In the genomic region with DNA sequence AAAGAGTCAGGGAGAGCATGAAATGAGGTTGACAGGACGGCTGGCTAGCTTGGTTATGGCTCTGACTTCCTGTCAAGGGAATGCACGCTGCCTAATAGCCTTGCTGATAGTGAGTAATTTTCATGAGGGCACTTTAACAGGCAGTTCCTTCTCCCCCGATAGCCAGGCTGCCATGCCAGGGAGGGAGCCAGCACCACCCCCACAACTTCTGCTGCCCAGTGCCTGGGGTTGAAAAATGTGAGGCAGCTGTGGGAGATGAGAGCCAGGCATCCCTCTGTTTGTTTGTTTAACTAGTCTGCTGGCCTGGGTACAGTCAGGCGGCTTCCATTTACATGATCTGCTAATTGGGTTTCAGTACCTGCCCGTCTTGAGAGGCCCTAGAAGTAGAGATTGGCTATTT, we compare ENCODE assay signal across 8 mouse cellular contexts.
A peak's percentile ranks its signal among the peaks of the same experiment; 100 is the strongest.
DNase-seq lines count a peak whose midpoint lies in the region; ATAC-seq and TF ChIP-seq lines count a peak whose summit lies in the region.

No protein-coding gene starts in this region.

- peak overlapping the region; percentile 47 for H3K4me2 ChIP-seq in heart, embryonic 11.5 days

- peak overlapping the region; percentile 68 for H3K27ac ChIP-seq in heart, embryonic 11.5 days (ENCODE audit: low read depth, low read length)
- no peak overlapping the region for H3K27ac ChIP-seq in thymus, adult 2 months (ENCODE audit: control insufficient read depth, insufficient read depth, low read length)

- H3K9me3 ChIP-seq in heart, embryonic 11.5 days (replicated peaks; ENCODE audit: control insufficient read depth, low read length): no peaks in the 10 kb centered on the region

- H3K9ac ChIP-seq in heart, embryonic 11.5 days (ENCODE audit: low read depth, low read length): no peak overlapping the region

- WGBS in lung, adult 2 months: 17% methylated on average over 5 of the region's 5 CpGs
- WGBS in heart, embryonic 11.5 days (ENCODE audit: insufficient replicate concordance): 5% methylated on average over 5 of the region's 5 CpGs
- 79% methylated on average over 5 of the region's 5 CpGs for WGBS in thymus, adult 2 months

- no peaks in the 10 kb centered on the region for H3K27me3 ChIP-seq in heart, embryonic 11.5 days (ENCODE audit: control insufficient read depth, insufficient read depth, low read length)
- H3K27me3 ChIP-seq in thymus, adult 2 months (ENCODE audit: control insufficient read depth, insufficient read depth, low read length): no peaks in the 10 kb centered on the region

- no peak for TF ChIP-seq CTCF in lung, adult 2 months (IDR thresholded peaks at IDR 0.05; ENCODE audit: insufficient read depth, low read length)
- TF ChIP-seq CTCF in thymus, adult 2 months (IDR thresholded peaks at IDR 0.05; ENCODE audit: borderline replicate concordance, control insufficient read depth, extremely low read depth, insufficient read depth, low read length, poor library complexity): no peak

- no peak overlapping the region for H3K4me3 ChIP-seq in lung, adult 2 months (replicated peaks; ENCODE audit: extremely low read depth, low read depth, low read length)
- H3K4me3 ChIP-seq in heart, embryonic 11.5 days (ENCODE audit: low read depth, low read length): no peak overlapping the region
- no peak overlapping the region for H3K4me3 ChIP-seq in thymus, adult 2 months (ENCODE audit: control insufficient read depth, insufficient read depth, low read length)

- DNase-seq in adrenal gland, adult 2 months: peak; percentile 10
- DNase-seq in adrenal gland, adult 8-10 months: no peak
- peak; percentile 22 to 31 for DNase-seq in lung, adult 18-20 months
- DNase-seq in lung, adult 2 months: no peak
- DNase-seq in layer of hippocampus, postnatal 36 days: peak; percentile 40 to 58
- DNase-seq in cerebellum, adult 8-10 months: no peak
- no peak for DNase-seq in thymus, adult 2 months

- H3K36me3 ChIP-seq in heart, embryonic 11.5 days (ENCODE audit: control insufficient read depth, insufficient read depth, low read length): no peaks in the 10 kb centered on the region
- H3K36me3 ChIP-seq in thymus, adult 2 months (ENCODE audit: control insufficient read depth, insufficient read depth, low read length): no peaks in the 10 kb centered on the region

- no peaks in the 10 kb centered on the region; the same call in 1 of the 2 replicates for H3K4me1 ChIP-seq in lung, adult 2 months (ENCODE audit: control insufficient read depth, insufficient read depth, low read length)
- peaks cover 16% of the 10 kb centered on the region for H3K4me1 ChIP-seq in heart, embryonic 11.5 days (ENCODE audit: control insufficient read depth, insufficient read depth, low read length)
- no peaks in the 10 kb centered on the region for H3K4me1 ChIP-seq in thymus, adult 2 months (replicated peaks; ENCODE audit: control insufficient read depth, insufficient read depth, low read length)

- no peak for TF ChIP-seq POLR2A in lung, adult 2 months (IDR thresholded peaks at IDR 0.05; ENCODE audit: borderline replicate concordance, extremely low read depth, low read depth, low read length)
- no peak for TF ChIP-seq POLR2A in thymus, adult 2 months (IDR thresholded peaks at IDR 0.05; ENCODE audit: control insufficient read depth, extremely low read depth, insufficient read depth, low read length, poor library complexity)

- no peak for ATAC-seq in heart, embryonic 11.5 days (replicated peaks; ENCODE audit: insufficient number of reproducible peaks, low FRiP score, low TSS enrichment)

Comparison
In these comparisons a context has a peak if more than half of its experiments do, and no peak if none do; other contexts are left out.
1. DNase-seq: peak in adrenal gland, adult 2 months (single experiment), lung, adult 18-20 months (2 of 2) and layer of hippocampus, postnatal 36 days (2 of 2); none in adrenal gland, adult 8-10 months (single experiment), lung, adult 2 months (single experiment), cerebellum, adult 8-10 months (single experiment) and thymus, adult 2 months (single experiment).